Mouse (Mus musculus) hindbrain, embryonic 11.5 days (tissue): ENCODE data around the gene Hist3h2a. TPM values are rescaled to one million over a fixed set of nuclear protein-coding genes. Genes with fewer than 3 reads are reported as not detected.

Experiments used
- ATAC-seq: fragments of 200-750 bp; cut with Nextera tagmentation; 2 replicates; pipeline ENCODE4 v1.8.0; 2017; ENCODE audit warnings: mild to moderate bottlenecking, moderate TSS enrichment, moderate library complexity; ENCODE audit not compliant: low FRiP score
- DNase-seq: peaks from one replicate; pipeline ENCODE4 v3.0.0-alpha.2; 2015; ENCODE audit warnings: low spot score
- H3K27ac ChIP-seq: fragments of 300-500 bp; sonication (generic); 2 replicates; pipeline ENCODE4 v1.5.1; 2014; ENCODE audit warnings: mild to moderate bottlenecking, low read depth, low read length
- H3K27me3 ChIP-seq: fragments of 300-500 bp; sonication (generic); 2 replicates; pipeline ENCODE4 v1.6.1; 2014; ENCODE audit warnings: mild to moderate bottlenecking, low read length, moderate library complexity, mixed read lengths; ENCODE audit not compliant: control insufficient read depth, insufficient read depth
- H3K36me3 ChIP-seq: fragments of 300-500 bp; sonication (generic); 2 replicates; pipeline ENCODE4 v1.6.1; 2014; ENCODE audit warnings: mild to moderate bottlenecking, low read length, moderate library complexity, mixed read lengths; ENCODE audit not compliant: control insufficient read depth, insufficient read depth
- H3K4me1 ChIP-seq: fragments of 300-500 bp; sonication (generic); replicated peaks from 2 replicates; pipeline ENCODE4 v1.6.1; 2014; ENCODE audit warnings: low read length, mixed read lengths; ENCODE audit not compliant: control insufficient read depth, insufficient read depth
- H3K4me2 ChIP-seq: fragments of 300-500 bp; sonication (generic); replicated peaks from 2 replicates; pipeline ENCODE4 v1.6.1; 2014; ENCODE audit warnings: mild to moderate bottlenecking, low read depth, low read length
- H3K4me3 ChIP-seq: fragments of 300-500 bp; sonication (generic); 2 replicates; pipeline ENCODE4 v1.5.1; 2014; ENCODE audit warnings: low read depth, low read length
- H3K9ac ChIP-seq: fragments of 300-500 bp; sonication (generic); 2 replicates; pipeline ENCODE4 v1.6.1; 2014; ENCODE audit warnings: low read depth, low read length
- H3K9me3 ChIP-seq: fragments of 300-500 bp; sonication (generic); 2 replicates; pipeline ENCODE4 v1.6.1; 2016; ENCODE audit warnings: low read length; ENCODE audit not compliant: control insufficient read depth
- WGBS: fragments of 180-500 bp; shearing (Covaris S2); extraction: QIAGEN DNeasy Blood & Tissue Kit; methylation state at CpG from one replicate; pipeline ENCODE4 v1.1.7; 2014; 5-methylcytosine and 5-hydroxymethylcytosine counted together
- polyA plus RNA-seq: library from polyadenylated mRNA; unstranded; fragments of >200 nt; fragmentation: Nextera tagmentation; extraction: Ambion mirVana; gene quantifications from 2 replicates; pipeline ENCODE4 v1.2.1, GENCODE M21; 2014

Hist3h2a gene
- polyA plus RNA-seq, 1 experiment from 2014 or later, result 71.2 TPM

DNA sequence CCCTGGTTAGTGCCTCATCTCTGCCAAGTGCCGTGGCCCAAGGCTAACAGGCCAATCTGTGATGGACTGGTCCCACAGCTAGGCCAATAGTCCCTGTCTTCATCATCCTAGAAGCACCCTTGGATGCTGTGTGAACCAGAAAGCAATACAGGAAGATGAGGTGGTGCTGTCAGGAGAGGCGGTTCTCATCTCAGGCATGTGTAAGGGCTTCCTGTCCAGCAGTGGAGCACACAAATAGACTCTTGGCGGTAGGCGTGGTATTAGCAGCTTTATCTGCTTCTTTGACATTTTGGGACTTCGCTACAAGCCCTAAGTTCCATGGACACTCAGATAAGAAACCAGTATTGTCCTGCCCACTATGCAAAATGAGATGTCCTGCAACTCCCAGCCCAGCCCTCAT lies 43.1 kb downstream of the Hist3h2a start:
- DNase-seq (no peak), ATAC-seq (no peak)
- Histone ChIP-seq H3K4me1 (no peaks in the 10 kb centered on the region), H3K9ac (no peak overlapping the region), H3K27ac (no peak overlapping the region), H3K27me3 (peaks cover 8% of the 10 kb centered on the region; the same call in 1 of the 2 replicates), H3K4me3 (no peak overlapping the region), H3K9me3 (no peaks in the 10 kb centered on the region), H3K36me3 (no peaks in the 10 kb centered on the region), H3K4me2 (no peak overlapping the region)
- WGBS, result 86% methylated on average over 5 of the region's 5 CpGs

GRCm38 (mm10) chr11:58999158-58999557 lies 44.7 kb downstream of the Hist3h2a start:
- no peak overlapping the region for H3K27ac ChIP-seq
- DNase-seq (no peak), ATAC-seq (no peak)
- H3K9me3 ChIP-seq, result no peaks in the 10 kb centered on the region
- no peaks in the 10 kb centered on the region for H3K4me1 ChIP-seq
- no peak overlapping the region for H3K4me2 ChIP-seq
- H3K4me3 ChIP-seq, result no peak overlapping the region
- H3K9ac ChIP-seq, result no peak overlapping the region
- H3K27me3 ChIP-seq, result 0 out of 2 replicates have a peak, but pooled peaks cover 6% of the 10 kb centered on the region
- WGBS, result 69% methylated on average over 11 of the region's 11 CpGs
- no peaks in the 10 kb centered on the region for H3K36me3 ChIP-seq

- DNase-seq, result no peak
- WGBS, result 82% methylated on average over 6 of the region's 6 CpGs
These were observed 45.3 kb downstream of the Hist3h2a start for GRCm38 (mm10) chr11:58999830-59000229.

GRCm38 (mm10) chr11:59000635-59001034 lies 46.1 kb downstream of the Hist3h2a start:
- Histone ChIP-seq H3K4me1 (no peaks in the 10 kb centered on the region), H3K36me3 (no peaks in the 10 kb centered on the region)
- ATAC-seq, result no peak

More at GRCm38 (mm10) chr11:58999830-59000229, 45.3 kb downstream of the Hist3h2a start:
- ATAC-seq, result no peak
- no peaks in the 10 kb centered on the region for H3K9me3 ChIP-seq
- no peaks in the 10 kb centered on the region for H3K4me1 ChIP-seq
- no peaks in the 10 kb centered on the region for H3K36me3 ChIP-seq
- H3K4me3 ChIP-seq, result no peak overlapping the region
- 0 out of 2 replicates have a peak, but pooled peaks cover 2% of the 10 kb centered on the region for H3K27me3 ChIP-seq
- no peak overlapping the region for H3K4me2 ChIP-seq
- no peak overlapping the region for H3K9ac ChIP-seq
- no peak overlapping the region for H3K27ac ChIP-seq

GRCm38 (mm10) chr11:59002327-59003079 lies 48.0 kb downstream of the Hist3h2a start:
- Histone ChIP-seq H3K4me3 (no peak overlapping the region), H3K9me3 (no peaks in the 10 kb centered on the region), H3K9ac (no peak overlapping the region), H3K27ac (no peak overlapping the region), H3K27me3 (no peaks in the 10 kb centered on the region), H3K36me3 (no peaks in the 10 kb centered on the region), H3K4me2 (no peak overlapping the region), H3K4me1 (no peaks in the 10 kb centered on the region)
- 79% methylated on average over 7 of the region's 7 CpGs for WGBS
- no peak for DNase-seq
- ATAC-seq, result no peak

More at GRCm38 (mm10) chr11:59000635-59001034, 46.1 kb downstream of the Hist3h2a start:
- H3K9ac ChIP-seq, result no peak overlapping the region
- 92% methylated on average over 21 of the region's 21 CpGs for WGBS
- no peaks in the 10 kb centered on the region for H3K27me3 ChIP-seq
- no peak for DNase-seq
- H3K9me3 ChIP-seq, result no peaks in the 10 kb centered on the region
- no peak overlapping the region for H3K4me2 ChIP-seq
- H3K4me3 ChIP-seq, result no peak overlapping the region
- H3K27ac ChIP-seq, result no peak overlapping the region

Other genes with a start within 250 kb of the Hist3h2a start
- not detected in 2 replicates for gene Olfr318, start 230.7 kb upstream of the Hist3h2a start, polyA plus RNA-seq
- gene Olfr317, start 215.5 kb upstream of the Hist3h2a start, polyA plus RNA-seq, result not detected in 2 replicates
- not detected in 2 replicates for gene Olfr316, start 202.0 kb upstream of the Hist3h2a start, polyA plus RNA-seq
- not detected in 2 replicates for gene Olfr315, start 181.5 kb upstream of the Hist3h2a start, polyA plus RNA-seq
- gene Olfr314, start 171.7 kb upstream of the Hist3h2a start, polyA plus RNA-seq, result not detected in 2 replicates
- 8.2 and 10.1 TPM in 2 replicates for gene Fam183b, start 152.7 kb upstream of the Hist3h2a start, polyA plus RNA-seq
- not detected in 2 replicates for gene Olfr313, start 139.7 kb upstream of the Hist3h2a start, polyA plus RNA-seq
- 0.05 TPM in 1 of 2 replicates, not detected in the other for gene Olfr312, start 125.4 kb upstream of the Hist3h2a start, polyA plus RNA-seq
- gene Olfr311, start 115.4 kb upstream of the Hist3h2a start, polyA plus RNA-seq, result not detected in 2 replicates
- gene Gm12258, start 107.5 kb upstream of the Hist3h2a start, polyA plus RNA-seq, result 16.1 and 16.6 TPM in 2 replicates
- gene 2810021J22Rik, start 87.5 kb upstream of the Hist3h2a start, polyA plus RNA-seq, result 11.4 and 11.9 TPM in 2 replicates
- 6.5 and 7.5 TPM in 2 replicates for gene Zfp39, start 50.5 kb upstream of the Hist3h2a start, polyA plus RNA-seq
- not detected in 2 replicates for gene Btnl10, start 36.8 kb upstream of the Hist3h2a start, polyA plus RNA-seq
- gene Rnf187, start 15.8 kb upstream of the Hist3h2a start, polyA plus RNA-seq, result 395 and 419 TPM in 2 replicates
- gene Hist3h2ba, start 5.8 kb upstream of the Hist3h2a start, polyA plus RNA-seq, result 108 and 114 TPM in 2 replicates
- 0.36 and 0.73 TPM in 2 replicates for gene Trim17, start within 50 bp of the Hist3h2a start, polyA plus RNA-seq
- gene Trim11, start 23.4 kb downstream of the Hist3h2a start, polyA plus RNA-seq, result 15.7 and 18.2 TPM in 2 replicates
- gene Obscn, start 181.7 kb downstream of the Hist3h2a start, polyA plus RNA-seq, result 0.10 and 0.19 TPM in 2 replicates
- 2.0 and 2.6 TPM in 2 replicates for gene Iba57, start 209.1 kb downstream of the Hist3h2a start, polyA plus RNA-seq
- gene Gjc2, start 228.5 kb downstream of the Hist3h2a start, polyA plus RNA-seq, result not detected in 2 replicates
- gene Guk1, start 237.5 kb downstream of the Hist3h2a start, polyA plus RNA-seq, result 105 and 107 TPM in 2 replicates
- gene Mrpl55, start 247.8 kb downstream of the Hist3h2a start, polyA plus RNA-seq, result 87.4 and 96.7 TPM in 2 replicates